Mouse (Mus musculus) induced T-regulatory cell, adult 2 months (primary cell): ENCODE data around the gene Nlrc3.

Source experiments
- DNase-seq: peaks from one replicate; pipeline ENCODE4 v3.0.0-alpha.2; 2012; ENCODE audit warnings: low read depth

Nlrc3 gene

DNA sequence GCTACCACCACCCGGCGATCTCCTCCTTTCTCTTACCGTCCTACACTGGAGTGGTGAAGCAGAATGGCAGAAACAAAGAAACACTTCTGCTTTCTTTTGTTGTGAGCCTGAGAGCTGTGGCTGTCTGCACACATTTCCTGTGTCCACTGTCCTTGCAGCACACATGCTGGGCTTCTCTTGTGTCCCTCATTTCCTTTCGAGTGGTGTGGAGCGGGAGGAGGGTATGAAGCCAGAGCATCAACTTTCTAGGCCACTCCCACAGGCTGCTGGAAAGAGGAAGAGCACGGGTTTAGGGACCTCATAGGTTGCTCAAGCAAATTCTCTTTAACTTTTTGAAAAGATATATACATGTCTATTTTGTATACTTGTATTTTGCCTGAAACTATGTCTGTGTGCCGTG lies 47.3 kb downstream of the Nlrc3 start:
- no peak for DNase-seq

DNA sequence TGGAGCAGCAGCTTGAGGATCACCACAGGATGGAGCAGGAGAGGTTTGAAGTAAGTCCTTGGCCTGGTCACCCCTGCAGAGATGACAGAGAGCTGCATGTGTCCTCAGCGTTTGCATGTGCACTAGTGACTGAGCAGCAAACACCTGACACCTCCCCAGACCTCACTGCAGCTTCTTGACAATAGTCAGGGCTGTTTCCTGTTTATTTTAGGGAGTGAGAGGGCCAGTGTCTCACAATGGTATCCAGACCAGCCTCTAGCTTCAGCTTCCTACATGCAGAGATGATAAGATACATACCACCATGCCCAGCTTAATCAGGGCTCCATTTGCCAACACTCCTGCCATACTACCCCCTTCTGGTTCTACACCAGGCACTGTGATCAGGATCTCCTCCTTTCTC lies 47.9 kb downstream of the Nlrc3 start:
- no peak for DNase-seq

DNA sequence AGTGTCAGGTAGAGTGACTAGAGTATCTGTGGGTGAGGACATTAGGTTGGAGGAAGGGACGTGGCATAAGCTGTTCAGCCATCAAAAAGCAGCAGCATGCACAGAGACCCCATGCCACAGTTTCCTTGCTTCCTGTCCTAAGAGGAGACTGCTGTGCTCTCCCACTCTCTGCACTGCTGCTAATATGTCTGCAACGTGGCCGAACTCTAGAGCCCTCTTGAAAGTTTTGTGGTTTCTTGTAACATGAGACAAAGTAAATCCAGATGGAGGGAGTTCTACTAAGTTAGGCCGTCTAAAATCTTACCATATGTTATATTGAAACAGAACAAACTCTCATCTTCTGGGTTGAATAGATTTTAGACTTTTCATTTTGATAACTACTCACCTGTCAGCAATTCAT lies 52.5 kb downstream of the Nlrc3 start:
- DNase-seq, result no peak

DNA sequence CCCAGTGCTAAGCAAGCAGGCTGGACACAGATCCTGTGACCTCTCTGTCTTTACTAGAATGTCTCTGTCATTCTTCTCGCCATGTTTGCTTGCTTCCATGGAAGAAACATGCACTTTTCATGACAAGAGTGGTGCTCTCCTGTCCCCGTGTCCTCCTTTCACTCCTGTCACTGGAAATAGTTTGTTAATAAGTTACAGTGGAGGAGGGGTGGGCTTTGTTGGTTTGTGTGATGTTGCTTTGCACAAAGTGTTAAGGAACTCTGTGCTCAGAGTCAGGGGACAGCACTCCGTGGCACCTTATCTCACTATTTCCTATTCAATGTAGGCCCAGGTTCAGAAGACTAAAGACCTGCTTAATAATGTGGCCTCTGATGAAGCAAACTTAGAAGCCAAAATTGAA lies 52.9 kb downstream of the Nlrc3 start:
- no peak for DNase-seq

DNA sequence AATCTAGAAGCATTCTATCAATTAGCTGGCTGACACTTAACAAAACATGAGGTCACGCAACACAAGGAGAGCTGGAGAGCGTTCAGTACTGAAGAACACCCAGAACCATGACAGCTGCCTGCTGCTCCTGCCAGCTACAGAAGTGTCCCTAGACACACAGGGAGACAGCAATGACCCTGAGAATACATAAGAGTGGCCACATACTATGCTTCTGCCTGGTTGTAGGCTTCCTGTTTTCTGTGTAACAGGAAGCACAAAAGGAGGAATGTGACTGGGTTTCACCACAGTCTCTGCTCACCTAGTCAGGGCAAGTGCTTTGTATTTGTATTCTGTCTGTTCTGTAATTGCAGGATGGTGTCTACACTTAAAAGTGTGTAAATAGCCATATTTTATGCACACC lies 55.7 kb downstream of the Nlrc3 start:
- no peak for DNase-seq

DNA sequence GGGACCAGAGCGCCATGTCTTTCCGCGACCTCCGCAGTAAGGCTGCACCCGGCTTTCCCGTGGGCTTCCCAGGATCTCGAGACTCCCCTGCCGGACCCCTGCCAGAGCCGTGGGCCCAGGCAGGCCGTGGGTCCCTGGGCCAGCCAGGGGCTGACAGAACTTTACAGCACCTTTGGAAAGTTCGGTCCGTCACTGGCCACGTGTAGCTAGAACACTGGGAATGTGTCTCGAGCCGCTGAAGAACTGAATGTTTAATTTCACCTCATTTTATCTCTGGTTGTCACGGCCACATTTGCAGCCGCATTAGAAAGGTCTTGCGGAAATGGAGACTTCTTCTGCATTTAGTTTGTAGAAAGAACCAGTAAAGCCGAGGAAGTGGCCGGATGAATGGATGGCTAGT lies 67.3 kb downstream of the Nlrc3 start:
- no peak for DNase-seq

DNA sequence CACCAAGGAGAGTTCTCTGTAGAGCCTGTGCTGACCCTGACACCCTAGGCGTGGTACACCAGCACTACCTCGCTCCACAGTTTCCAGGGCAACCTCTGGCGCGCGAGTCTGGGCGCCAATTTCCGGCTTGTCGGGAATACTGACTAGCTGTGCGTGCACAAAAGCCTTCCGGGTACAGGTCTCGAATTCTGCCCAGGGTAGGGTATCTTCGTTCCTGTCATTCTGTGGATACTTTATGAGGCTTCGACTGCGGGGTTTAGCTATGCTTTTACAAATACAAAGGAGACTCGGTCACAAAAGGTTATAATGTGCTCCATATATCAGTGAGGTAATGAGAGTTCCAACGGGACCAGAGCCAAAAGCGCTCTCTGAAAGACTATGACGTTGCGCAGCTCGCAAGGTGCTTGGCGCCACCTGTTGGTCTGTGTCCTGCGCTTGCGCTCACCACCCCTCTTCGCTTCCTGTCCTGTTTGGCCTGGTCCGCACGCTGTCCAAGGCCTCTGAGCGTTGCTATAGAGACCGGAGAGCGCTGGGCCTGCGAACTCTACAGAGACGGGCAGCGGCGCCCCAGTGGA lies 67.8 kb downstream of the Nlrc3 start, which contains the start of the genes 1700037C18Rik and Cluap1:
TSS of gene 1700037C18Rik (minus strand) at position 153 of the 575 bp plus-strand sequence.
TSS of gene Cluap1 (plus strand) at position 265 of the 575 bp plus-strand sequence.
- peak; percentile 95 for DNase-seq

DNA sequence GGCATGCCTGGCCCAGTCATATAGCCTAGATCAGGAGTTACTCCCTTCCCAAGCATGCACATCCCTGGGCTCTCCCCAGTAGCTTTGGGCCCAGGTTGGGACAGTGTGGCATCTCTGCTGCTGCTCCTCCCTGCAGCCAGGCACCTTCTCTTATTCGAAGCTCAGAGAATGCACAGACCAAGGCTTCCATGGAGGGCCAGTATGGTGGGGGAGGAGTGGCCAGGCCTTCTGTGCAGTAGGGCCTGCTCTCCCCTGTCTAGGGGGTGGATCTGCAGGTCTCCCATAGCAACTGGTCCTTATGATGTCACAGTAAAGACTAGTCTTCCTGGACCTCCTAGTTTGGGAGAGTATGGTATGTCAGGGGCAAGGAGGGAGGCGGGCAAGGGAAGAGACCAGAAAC lies 69.0 kb downstream of the Nlrc3 start:
- DNase-seq, result no peak

DNA sequence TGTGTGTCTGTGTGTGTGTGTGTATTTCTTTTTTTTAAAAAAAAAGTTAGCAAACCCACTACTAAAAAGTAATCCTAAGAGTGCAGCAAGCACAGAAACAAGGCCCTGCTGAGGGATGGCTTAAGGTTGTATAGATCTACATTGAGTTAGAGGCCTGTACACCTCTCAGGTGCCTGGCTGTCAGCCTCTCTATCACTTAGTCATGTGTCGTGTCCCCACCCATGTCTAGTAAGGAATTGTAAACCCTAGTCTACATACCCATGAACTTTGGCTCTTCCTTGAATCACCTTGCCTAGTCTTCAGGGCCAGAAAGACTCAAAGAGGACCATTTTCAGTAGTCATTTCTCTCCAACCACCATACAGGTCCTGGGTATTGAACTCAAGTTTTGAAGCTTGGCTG lies 79.9 kb downstream of the Nlrc3 start:
- no peak for DNase-seq

DNA sequence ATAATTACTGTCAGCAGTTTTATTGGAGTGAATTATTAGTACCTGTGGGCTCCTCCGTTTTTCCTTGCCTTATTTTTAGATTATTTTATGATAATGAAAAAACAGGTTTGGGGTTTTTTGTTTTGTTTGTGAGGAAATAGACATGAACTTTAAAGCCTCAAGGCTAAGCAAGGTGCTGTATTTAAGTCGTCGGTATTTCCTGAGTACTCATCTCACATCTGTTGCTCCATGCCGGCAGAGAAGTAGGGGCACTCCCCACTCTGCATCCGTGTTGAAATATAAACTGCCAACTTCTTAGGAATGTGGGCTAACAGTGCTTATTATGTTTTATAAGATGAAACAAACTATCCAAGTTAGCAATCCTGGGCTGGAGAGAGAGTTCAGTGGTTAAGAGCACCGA lies 80.4 kb downstream of the Nlrc3 start:
- DNase-seq, result peak; percentile 51

DNA sequence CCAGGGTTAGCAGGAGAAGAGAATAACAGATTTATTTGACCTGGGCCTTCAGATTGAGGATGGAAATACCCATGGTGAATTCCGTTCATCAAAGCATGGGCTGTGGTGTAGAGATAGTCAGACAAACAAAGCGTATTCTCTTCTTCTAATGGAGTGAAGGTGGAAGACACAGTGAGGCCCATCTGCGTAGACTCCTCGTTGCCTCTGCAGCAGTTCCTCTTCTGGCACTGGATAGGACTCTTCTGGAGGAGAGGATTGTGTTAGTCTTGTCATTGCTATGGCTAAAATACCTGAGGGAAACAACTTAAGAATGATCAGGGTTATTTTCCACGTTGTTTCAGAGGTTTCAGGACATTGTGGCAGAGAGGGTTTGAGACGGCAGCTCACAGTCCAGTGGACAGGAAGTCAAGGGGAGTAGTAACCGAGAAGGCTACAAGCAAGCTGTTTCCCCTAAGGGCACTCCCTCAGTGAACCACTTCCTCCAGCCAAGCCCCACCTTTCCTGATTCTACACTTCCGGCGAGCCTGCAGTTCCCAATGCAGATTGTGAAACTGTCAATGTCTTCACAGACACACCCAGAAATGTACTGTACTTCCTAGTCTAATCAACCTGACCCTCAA lies 81.1 kb downstream of the Nlrc3 start:
- peak; percentile 83 for DNase-seq
